Mouse (Mus musculus) heart, embryonic 16.5 days (tissue): ENCODE results near the gene Zfp605. TPM values are rescaled to one million over a fixed set of nuclear protein-coding genes. Genes with fewer than 3 reads are reported as not detected.

Experiments used
- polyA plus RNA-seq: library from polyadenylated mRNA; unstranded; fragments of >200 nt; fragmentation: Nextera tagmentation; extraction: Ambion mirVana; gene quantifications from 2 replicates; pipeline ENCODE4 v1.2.1, GENCODE M21; 2015

Gene Zfp605
- polyA plus RNA-seq, 1 experiment from 2014 or later, result 2.7 TPM

Other genes with a start within 250 kb of the Zfp605 start
- 0.27 and 0.39 TPM in 2 replicates for gene Gm15446, start 186.7 kb upstream of the Zfp605 start, polyA plus RNA-seq
- gene Zfp932, start 113.6 kb upstream of the Zfp605 start, polyA plus RNA-seq, result 10.7 and 11.9 TPM in 2 replicates
- gene Gm17655, start 37.6 kb upstream of the Zfp605 start, polyA plus RNA-seq, result 3.5 and 3.7 TPM in 2 replicates
- gene Gm35315, start 15.7 kb upstream of the Zfp605 start, polyA plus RNA-seq, result 0.51 and 0.75 TPM in 2 replicates
- gene Plcxd1, start 10.1 kb upstream of the Zfp605 start, polyA plus RNA-seq, result 0.90 and 1.2 TPM in 2 replicates
- gene Gtpbp6, start 1.9 kb upstream of the Zfp605 start, polyA plus RNA-seq, result 19.6 and 22.5 TPM in 2 replicates
- gene Chfr, start 25.8 kb downstream of the Zfp605 start, polyA plus RNA-seq, result 27.3 and 28.7 TPM in 2 replicates
- gene Golga3, start 66.6 kb downstream of the Zfp605 start, polyA plus RNA-seq, result 14.9 and 18.2 TPM in 2 replicates
- gene Ankle2, start 120.9 kb downstream of the Zfp605 start, polyA plus RNA-seq, result 14.4 and 17.6 TPM in 2 replicates
- 51.5 and 51.7 TPM in 2 replicates for gene Pgam5, start 159.8 kb downstream of the Zfp605 start, polyA plus RNA-seq
- 26.3 and 26.7 TPM in 2 replicates for gene Pxmp2, start 176.1 kb downstream of the Zfp605 start, polyA plus RNA-seq
- 17.1 and 17.9 TPM in 2 replicates for gene Pole, start 176.2 kb downstream of the Zfp605 start, polyA plus RNA-seq
- 0.29 and 1.1 TPM in 2 replicates for gene P2rx2, start 233.1 kb downstream of the Zfp605 start, polyA plus RNA-seq
- 0.20 TPM in 1 of 2 replicates, not detected in the other for gene Lrcol1, start 234.6 kb downstream of the Zfp605 start, polyA plus RNA-seq